Mouse (Mus musculus): ENCODE measurements around the gene Ctps2. TPM values are rescaled to one million over a fixed set of nuclear protein-coding genes. Genes with fewer than 3 reads are reported as not detected.

The Ctps2 gene
- polyA plus RNA-seq (2015; fragmentation: Nextera tagmentation; extraction: Ambion mirVana) = 88.2 and 147 TPM in 2 replicates

DNA sequence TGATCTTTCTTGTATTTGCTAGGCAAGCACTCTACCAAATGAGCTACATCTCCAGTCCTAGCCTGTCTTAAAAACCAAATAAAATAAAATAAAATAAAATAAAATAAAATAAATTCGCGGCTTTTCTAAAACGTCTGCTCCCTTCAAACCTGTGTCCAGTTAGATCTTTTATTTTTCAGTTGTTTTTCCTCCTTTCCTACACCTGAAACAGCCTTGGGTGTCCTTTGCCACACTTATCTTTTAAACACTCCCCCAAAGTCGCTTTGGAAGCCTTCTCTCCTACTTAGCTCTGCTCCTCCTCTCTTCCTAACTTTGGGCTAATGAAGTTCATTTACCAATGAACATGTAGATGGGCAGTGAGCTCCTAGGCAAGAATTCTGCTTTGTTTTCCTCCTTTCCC is at the start of gene Ctps2:
Gene Ctps2 (plus strand): TSS at position 301 of the 400 bp plus-strand sequence.

DNA sequence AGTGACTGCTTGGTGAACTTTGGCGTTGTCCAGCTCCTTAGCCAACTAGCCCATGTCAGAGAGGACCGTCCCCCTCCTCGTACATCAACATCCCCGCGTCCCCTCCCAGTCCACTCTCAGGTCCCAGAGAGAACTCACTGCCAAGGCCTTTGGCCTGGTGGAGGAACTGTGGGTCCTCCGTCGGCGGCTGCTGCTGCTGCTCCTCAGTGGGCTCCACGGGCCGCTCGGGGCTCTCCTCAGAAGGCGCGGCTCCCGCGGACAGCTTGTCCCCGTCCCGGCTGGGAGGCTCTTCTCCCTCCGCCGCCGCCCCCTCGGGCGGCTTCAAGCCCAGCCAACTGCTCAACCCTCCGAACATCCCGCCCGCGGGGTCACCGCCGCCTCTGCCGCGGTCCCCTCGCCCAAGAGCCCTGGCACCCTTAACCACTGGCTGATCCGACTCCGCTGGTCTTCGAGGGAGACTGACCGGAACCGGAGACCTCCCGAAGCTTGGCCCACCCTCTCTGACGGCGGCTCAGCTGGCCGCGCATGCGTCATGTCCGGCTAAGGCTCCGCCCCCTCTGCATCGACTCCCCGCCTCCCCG is 13.0 kb upstream of the Ctps2 start, which contains the start of gene Syap1:
Gene Syap1 (minus strand): TSS at position 517 of the 581 bp plus-strand sequence.

DNA sequence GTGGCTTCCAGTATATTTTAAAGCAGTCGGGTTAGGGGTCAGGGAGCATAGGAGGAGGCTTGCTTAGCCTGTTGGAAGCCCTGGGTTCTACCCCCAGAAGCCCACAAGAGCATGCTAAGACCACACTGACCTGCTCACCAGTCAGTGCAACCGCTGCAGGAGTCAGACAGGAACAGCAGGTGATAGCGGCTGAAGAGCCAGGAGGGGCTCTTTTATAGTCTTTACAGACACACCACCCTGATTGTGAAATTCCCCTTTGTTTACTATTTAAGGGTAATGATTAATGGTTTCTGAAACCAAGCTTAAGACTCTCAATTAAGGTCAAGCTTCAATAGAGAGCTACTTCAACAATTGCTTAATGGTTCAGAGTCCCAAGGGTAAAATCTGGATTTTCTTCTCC is 63.3 kb downstream of the Ctps2 start, which contains the start of gene S100g:
Gene S100g (minus strand): TSS at position 217 of the 400 bp plus-strand sequence.

Small RNA genes lying within 50 kb of the gene (microRNA-seq; reads per million reads assigned to microRNA genes)
- not detected for gene Mir3473a (ENCODE audit: borderline replicate concordance, insufficient number of aligned reads)

Other genes starting within 250 kb of the Ctps2 start
- gene Rbbp7, start 140.8 kb upstream of the Ctps2 start, polyA plus RNA-seq (2015; fragmentation: Nextera tagmentation; extraction: Ambion mirVana) = 228 and 306 TPM in 2 replicates
- 9.6 and 12.8 TPM in 2 replicates for gene Txlng, start 71.8 kb upstream of the Ctps2 start, polyA plus RNA-seq (2015; fragmentation: Nextera tagmentation; extraction: Ambion mirVana)
- 63.9 and 80.8 TPM in 2 replicates for gene Syap1, start 12.8 kb upstream of the Ctps2 start, polyA plus RNA-seq (2015; fragmentation: Nextera tagmentation; extraction: Ambion mirVana)
- gene S100g, start 63.4 kb downstream of the Ctps2 start, polyA plus RNA-seq (2015; fragmentation: Nextera tagmentation; extraction: Ambion mirVana) = 22.0 and 56.5 TPM in 2 replicates

All from adrenal gland, postnatal 0 days (tissue).